Mouse (Mus musculus): ENCODE results near the gene Gm28047. TPM values are rescaled to one million over a fixed set of nuclear protein-coding genes. Genes with fewer than 3 reads are reported as not detected.
A peak's percentile ranks its signal among the peaks of the same experiment; 100 is the strongest.

Gene Gm28047
- total RNA-seq, 2 experiments from 2014 or later = 0.57 to 1.8 TPM

DNA sequence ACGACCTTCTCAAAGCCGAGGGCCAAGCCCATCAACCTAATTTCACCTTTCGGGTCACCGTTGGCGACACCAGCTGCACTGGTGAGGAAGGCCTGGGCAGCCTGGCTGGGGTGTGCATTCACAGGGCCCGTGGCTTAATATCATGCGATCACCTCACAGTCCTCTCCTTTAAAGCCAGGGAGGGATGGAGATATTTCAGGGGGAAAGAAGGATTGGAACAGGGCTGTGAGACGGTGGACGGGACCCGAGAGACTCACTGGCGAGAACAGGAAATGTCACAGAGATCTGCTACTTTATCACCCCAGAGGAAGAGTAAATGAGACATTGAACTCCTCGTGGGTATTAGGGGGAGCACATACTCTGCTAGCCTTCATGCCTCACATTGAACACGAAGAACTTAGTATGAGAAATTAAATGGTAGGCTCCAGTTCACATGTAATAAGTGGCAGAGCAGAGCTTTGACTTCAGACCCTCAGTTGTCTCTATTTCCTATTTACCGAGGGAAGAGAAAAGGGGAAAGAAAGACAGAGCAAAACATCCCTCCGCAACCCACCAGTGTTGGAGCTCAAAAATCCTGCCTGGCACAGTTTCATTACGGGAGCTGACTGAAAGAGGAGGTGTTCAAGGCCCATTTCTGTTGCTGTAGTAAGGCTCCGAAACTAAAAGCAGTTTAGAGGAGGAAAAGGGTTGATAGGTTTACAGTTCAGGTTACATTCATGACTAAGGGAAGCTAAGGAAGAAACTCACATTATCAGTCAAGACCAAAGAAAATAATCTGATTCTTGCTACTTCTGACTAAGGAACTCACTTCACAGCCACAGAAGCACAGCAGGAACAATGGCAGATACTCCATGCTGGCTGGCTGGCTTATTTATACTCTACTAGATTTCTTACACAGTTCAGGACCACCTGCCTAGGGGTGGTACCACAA is 105.4 kb downstream of the Gm28047 start:
- intact Hi-C loops (cut with DNase I) = no loop called here
- DNase-seq (ENCODE audit: low spot score in 2 of 2) = no peak

DNA sequence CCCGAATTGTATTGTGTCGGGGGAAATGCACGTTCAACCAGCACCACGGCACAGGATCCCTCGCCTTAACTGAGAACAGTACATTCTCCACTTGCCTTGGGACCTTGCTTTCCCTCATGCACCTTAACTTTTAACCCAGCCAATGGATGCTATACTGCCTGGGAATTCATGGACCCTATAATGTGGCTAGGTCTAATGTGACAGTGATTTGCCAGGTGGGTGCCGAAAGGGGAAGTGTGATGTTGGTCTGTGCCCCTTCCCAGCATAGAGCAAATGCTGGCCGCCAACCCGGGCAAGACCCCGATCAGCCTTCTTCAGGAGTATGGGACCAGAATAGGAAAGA is 106.0 kb downstream of the Gm28047 start:
- intact Hi-C loops (cut with DNase I) = loop anchor here (1.0 kb wide), 2 partner anchors 48 to 152 kb away; no protein-coding TSS in a partner anchor
- DNase-seq (ENCODE audit: low spot score in 2 of 2) = no peak

DNA sequence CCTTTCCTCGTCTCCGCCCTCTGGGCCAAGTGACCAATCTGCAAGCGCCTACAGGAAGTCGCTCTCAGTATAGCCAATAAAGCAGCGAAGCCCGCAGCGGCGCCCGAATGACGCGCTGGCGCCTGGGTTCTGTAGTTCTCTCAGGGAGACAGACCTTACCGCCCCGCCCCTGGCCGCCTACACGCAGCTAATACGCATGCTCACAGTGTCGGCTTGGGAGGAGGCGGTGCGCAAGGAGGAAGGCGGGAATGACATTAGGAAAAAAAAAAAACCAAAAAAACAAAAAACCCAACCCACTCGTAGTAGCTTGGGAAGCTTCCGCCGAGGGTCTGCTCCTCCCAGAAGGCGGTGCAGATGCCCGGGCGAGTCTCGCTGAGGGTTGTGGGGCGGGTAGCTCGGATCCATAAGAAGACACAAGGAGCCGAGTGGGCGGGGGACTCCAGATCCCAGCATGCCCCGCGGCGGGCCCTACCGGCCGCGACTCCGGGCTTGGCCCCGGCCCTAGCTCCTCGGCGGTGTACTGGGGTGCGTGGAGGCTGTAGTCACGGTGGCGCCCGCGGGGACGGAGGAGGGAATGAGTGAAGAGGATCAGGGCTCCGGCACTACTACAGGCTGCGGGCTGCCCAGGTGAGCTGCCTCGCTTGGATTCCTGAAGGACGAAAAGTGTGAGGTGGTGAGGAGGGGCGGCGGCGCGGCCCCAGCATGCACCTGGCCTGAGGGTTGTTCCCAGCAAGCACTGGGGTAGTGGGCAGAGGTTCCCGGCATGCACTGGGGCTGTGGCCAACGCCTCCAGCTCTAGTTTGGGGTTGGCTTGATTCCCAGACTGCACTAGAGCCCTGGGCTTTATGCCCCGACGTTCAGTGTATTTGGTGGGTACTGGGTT is 106.7 kb downstream of the Gm28047 start, which contains the start of gene Tarbp2:
Gene Tarbp2 (plus strand): TSS at position 217 of the 883 bp plus-strand sequence.
- peak; percentile 100 for DNase-seq (ENCODE audit: low spot score in 2 of 2)
- intact Hi-C loops (cut with DNase I) = loop anchor here (1.0 kb wide), 2 partner anchors 47 to 153 kb away; no protein-coding TSS in a partner anchor

DNA sequence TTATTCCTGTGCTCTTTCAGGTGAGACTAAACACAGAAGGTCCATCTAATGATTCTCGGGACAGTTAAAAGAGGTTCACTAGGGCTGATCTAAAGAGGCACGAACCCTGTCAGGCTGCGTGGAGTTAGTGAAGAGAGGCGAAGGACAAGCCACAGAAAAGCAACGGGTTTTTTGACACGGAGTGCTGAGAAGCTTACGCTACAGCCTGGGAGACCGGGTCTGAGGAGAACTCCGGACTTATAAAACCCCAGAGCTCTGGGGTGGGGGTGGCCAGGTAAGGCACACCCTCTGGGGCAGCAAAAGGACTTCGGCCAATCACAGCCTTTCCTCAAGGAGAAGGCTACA is 107.3 kb downstream of the Gm28047 start:
- no peak for DNase-seq (ENCODE audit: low spot score in 2 of 2)
- intact Hi-C loops (cut with DNase I) = no loop called here

DNA sequence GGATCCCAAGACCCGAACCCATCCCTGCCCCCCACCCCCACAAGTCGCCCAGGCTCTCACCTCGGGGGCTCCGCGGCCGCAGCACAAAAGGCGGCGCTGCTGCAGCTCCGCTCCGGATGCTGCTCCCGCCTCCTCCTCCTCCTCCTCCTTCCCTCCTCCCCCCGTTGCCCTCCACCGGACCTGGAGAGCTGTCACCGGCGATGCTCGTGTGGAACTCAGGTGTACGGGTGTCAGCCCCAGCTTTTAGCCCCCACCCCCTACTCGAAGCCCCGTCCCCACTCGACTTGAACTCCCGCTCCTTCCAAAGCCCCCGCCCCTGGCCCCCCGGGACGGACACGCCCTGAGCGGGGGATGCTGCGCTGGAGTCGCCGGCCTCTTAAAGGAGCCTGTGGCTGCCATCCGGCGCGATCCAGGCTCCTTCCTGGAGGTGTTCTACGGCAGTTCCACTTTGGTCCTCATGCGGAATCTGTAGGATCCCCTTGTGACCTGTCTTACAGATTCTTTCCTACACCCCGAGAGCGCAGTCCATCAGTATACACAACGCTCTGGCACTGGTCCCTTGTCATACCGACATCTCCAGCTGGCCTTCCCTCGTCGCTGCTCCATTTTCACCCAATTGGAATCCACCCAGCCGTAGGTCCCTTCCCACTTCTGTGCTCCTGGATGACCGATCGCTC is 108.0 kb downstream of the Gm28047 start, which contains the start of gene Map3k12:
Gene Map3k12 (minus strand): TSS at position 337 of the 677 bp plus-strand sequence.
- intact Hi-C loops (cut with DNase I) = no loop called here
- DNase-seq (ENCODE audit: low spot score in 2 of 2) = peak; percentile 83 to 84

DNA sequence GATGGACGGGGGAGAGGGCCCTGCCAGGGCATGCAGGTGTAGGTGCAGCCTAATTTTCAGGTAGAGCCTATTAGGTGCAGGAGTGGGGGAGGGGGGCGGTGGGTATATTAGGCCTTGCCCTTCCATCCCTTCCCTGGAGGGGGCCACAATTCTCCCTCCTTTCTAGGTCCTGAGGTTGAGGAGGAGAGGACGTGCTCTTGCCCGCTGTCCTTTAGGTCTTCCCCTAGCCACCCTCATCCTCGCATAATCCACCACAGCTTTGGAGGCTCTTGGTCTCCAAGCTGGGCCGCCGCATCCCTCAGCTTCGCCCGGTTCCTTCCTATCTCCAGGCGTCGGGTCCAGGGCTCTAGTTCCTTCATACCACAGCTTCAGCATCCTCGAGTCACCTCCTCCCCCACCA is 108.6 kb downstream of the Gm28047 start:
- no peak for DNase-seq (ENCODE audit: low spot score in 2 of 2)
- intact Hi-C loops (cut with DNase I) = no loop called here

DNA sequence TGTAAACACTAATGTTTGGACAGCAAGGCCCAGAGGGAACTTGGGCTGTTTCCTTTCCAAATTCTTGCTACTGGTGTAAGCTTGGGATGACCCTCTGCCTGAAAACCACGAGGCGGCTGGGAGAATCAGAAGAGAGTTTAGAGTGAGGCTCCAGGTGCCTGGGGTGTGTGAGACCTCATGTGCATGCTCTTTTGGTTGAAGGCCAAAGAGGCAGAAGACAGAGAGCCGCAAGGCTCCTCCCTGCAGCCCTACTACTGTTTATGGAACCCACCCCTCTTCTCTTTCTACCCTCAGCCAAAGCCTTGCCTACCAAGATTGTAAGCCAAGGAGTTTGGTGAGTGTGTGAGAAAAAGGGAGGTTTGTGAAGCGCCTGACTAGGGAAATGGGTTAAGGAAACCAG is 109.1 kb downstream of the Gm28047 start:
- intact Hi-C loops (cut with DNase I) = no loop called here

DNA sequence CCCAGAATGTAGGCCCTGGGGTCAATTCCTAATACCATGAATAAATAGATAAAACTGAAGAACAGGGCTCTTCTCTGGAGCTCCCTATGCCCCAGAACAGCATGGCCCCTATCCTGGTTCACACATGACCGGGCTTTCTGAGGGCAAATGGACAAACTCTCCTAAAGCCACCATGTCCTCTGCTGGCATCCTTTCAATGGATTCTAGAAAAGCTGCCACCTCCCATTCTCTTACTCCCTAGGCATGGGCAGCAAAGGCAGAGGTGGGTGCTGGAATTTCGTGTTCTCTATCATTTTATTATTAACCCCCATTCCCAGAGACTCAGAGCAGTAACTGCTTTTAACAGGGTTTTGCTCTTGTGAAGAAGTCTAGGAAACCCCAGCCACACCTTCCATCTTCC is 109.6 kb downstream of the Gm28047 start:
- intact Hi-C loops (cut with DNase I) = no loop called here
- no peak for DNase-seq (ENCODE audit: low spot score in 2 of 2)

More for the DNA sequence above, 109.1 kb downstream of the Gm28047 start:
- DNase-seq (ENCODE audit: low spot score in 2 of 2) = no peak

DNA sequence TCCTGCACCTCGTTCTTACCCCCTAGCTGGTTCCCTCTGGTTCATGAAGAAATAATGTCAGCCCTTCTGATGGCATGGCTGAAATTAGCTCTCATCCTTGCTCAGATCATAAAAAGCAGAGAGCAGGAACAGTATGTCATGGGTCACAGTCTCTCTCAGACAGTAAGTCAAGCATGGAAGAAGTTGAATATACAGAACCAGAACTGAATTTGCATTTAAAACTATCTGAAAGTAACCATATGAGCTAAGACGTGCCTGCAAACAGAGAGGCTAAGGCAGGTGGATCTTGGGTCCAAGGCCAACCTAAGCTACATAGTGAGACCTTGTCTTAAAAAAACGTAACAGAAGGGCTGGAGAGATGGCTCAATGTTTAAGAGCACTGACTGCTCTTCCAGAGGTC is 111.9 kb downstream of the Gm28047 start:
- DNase-seq (ENCODE audit: low spot score in 2 of 2) = no peak
- intact Hi-C loops (cut with DNase I) = no loop called here

DNA sequence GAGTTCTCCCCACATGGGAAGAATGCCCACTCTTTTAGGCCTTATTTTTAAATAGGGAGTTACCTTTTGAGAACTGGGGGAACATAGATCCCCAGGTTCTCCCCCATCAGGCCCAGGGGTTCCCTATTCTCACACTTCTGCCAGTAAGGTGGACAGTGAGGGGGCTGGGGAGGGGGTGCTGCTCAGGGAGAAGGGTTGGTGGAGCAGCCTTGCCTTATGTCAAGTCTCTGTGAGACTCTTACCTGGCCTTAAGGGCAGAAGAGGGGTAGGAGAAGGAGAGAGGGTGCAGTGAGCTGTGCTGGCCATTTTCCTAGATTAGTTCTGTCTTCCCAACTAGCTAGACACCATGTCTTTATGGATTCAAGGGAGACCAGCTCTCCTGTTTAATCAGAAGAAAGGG is 112.4 kb downstream of the Gm28047 start:
- DNase-seq (ENCODE audit: low spot score in 2 of 2) = no peak
- intact Hi-C loops (cut with DNase I) = no loop called here

DNA sequence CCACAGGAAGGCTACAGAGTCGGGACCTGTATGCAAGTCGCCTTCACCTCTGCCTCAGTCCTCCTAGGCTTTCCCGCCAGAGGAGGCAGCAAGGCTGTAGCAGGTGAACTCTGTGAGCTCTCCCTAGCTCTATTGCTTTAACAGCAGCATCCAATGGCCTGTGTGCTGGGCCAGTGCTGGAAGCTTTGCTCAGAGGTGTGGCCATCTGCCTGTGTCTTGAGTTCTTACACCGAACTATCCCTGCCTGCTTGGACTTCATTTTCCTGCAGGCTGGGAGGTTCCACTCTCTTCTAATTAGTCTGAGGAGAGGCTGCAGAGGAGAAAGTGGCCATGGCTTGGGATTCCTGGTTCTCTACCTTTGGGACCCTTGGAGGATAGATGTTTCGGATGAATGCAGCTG is 112.9 kb downstream of the Gm28047 start:
- no peak for DNase-seq (ENCODE audit: low spot score in 2 of 2)
- intact Hi-C loops (cut with DNase I) = no loop called here

DNA sequence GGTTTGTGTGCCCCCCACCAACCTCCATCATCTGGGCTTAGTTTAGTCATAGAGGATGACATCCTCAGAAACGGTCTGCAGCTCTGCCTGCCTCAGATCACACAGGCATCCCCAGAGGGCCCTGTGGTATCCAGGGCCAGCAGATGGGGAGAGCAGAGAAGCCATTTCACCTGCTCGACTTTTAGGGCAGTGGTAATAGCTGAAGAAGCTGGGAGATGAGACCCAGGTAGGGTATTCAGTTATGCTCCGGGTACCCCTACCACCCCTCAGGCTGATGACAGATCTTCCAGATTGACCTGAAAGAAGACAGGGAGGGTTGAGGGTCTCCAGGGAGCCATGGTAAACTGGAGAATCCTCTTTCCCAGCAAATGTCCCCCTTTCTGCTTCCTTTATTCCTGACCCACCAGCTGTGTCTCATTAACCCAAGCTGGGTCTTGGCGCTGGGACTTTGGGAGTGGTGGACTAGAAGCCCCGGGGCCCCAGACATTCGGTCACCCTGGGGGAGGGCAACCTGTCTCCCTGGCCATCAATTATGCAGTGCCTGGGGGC is 113.5 kb downstream of the Gm28047 start:
- intact Hi-C loops (cut with DNase I) = no loop called here
- no peak for DNase-seq (ENCODE audit: low spot score in 2 of 2)

DNA sequence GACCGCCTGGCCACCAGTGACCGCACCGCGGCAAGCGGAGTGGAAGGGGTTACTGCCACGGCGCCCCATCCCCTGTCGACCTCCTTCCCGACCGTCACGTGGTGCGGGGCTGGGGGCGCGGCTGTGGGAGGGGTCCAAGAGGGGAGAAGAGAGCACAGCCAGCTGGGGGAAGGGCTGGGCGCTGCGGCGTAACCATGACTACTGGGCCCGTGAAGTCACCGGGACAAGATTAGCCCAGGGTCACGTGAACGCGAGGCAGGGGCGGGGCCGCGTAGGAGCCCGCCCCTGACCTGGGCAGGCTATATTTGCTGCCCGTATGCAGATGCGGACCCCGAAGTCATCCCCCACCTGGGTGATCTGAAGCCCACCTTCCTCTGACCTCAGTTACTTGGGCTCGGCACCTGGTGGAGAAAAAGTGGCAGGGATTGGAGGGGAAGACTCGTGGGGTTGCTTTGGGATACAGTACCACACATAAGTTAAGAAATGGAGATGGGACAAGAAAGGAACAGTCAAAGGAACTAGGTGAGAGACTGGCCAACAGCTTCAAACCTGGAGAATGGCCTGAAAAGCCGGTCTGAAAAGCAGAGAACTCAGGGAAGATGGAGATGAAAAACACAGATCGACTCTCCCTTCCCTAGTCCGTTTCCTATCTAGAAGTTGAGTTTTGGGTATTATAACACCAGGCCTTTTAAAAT is 114.1 kb downstream of the Gm28047 start:
- intact Hi-C loops (cut with DNase I) = no loop called here
- peak; percentile 86 to 88 for DNase-seq (ENCODE audit: low spot score in 2 of 2)

DNA sequence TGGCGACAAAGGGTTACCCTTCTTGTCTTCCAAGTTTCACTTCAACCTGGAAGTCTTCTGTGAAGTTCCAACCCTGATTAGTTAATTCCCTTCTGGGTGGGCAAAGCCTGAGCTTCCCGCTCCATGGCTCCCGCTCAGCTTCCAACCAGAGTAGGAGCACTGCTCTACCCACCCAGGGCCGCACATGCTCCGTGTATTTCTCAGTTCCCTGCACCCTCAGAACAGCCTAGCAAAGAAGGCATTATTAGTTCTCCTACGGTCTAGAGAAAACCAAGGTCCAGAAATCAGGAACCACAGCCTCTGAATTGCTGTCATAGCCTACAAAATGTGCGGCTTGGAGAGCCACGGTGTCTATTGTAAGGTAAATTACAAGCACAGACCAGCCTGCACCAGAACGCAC is 114.8 kb downstream of the Gm28047 start:
- intact Hi-C loops (cut with DNase I) = no loop called here
- peak; percentile 55 to 57 for DNase-seq (ENCODE audit: low spot score in 2 of 2)

DNA sequence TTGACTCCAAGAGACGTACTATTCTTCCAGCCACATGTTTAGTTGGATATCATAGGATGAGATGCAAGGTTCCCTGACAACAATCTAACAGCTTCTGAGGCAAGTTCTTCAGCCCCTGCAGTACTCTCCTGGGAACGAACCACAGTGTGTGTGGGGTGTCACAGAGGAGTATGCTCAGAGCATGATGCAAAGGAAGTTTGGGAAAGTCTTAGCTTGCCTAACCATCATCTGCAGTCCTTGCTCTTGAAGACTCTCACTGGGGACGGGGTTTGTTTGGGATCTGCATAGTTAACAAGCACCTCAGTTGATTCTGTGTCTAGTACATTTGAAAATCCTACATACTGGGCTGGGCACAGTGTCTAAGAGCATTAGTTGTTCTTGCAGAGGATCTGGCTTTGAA is 116.5 kb downstream of the Gm28047 start:
- intact Hi-C loops (cut with DNase I) = no loop called here
- DNase-seq (ENCODE audit: low spot score in 2 of 2) = no peak

DNA sequence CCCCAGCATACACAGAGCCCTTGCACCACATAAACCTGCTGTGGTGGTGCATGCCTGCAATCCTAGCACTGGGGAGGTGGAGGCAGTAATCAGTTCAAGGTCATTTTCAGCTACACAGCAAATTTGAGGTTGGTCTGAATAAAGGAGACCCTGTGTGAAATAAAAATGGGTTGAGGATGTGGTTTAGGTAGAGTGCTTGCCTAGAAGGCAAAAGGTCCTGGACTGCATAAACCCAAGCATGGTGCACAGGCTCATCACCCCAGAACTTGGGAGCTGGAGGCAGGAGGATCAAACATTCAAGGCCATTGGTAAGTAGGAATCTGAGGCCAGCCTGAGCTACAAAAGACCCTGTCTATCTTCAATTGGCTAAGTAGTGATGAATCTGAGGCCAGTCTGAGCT is 117.3 kb downstream of the Gm28047 start:
- intact Hi-C loops (cut with DNase I) = no loop called here
- DNase-seq (ENCODE audit: low spot score in 2 of 2) = no peak

DNA sequence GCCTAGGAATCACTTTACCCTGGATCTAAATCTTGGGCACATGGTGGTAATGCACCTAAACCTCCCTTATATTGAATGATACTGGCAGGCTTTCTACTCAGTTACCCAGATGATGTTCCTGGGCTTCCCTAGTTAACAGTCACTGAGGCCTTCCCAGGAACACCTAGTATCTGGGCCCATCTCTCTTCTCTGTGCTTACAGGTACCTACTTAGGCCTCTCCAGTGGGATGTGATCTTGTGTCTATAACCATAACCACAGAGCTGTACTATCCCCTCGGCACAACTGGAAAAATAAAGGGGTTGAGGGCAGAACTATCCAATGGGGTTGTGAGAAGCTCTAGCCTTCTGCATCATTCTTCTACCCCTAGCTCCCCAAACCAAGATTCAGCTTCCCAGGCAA is 118.0 kb downstream of the Gm28047 start:
- intact Hi-C loops (cut with DNase I) = no loop called here
- DNase-seq (ENCODE audit: low spot score in 2 of 2) = no peak

DNA sequence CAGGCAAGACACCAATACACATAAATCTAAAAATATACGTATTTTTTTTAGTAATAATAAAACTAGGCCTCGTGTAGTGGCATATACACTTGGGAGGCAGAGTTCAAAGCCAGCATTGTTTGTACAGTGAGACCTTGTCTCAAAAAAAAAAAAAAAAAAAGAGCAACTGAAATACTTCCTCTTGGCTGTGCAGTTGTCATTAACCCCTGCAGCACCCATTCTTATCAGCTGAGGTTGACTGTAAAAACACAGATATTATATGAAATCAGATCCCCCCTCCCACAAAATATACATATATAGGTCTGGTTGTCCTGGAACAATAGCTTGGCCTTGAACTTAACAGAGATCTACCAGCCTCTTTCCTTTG is 118.4 kb downstream of the Gm28047 start:
- no peak for DNase-seq (ENCODE audit: low spot score in 2 of 2)
- intact Hi-C loops (cut with DNase I) = no loop called here

DNA sequence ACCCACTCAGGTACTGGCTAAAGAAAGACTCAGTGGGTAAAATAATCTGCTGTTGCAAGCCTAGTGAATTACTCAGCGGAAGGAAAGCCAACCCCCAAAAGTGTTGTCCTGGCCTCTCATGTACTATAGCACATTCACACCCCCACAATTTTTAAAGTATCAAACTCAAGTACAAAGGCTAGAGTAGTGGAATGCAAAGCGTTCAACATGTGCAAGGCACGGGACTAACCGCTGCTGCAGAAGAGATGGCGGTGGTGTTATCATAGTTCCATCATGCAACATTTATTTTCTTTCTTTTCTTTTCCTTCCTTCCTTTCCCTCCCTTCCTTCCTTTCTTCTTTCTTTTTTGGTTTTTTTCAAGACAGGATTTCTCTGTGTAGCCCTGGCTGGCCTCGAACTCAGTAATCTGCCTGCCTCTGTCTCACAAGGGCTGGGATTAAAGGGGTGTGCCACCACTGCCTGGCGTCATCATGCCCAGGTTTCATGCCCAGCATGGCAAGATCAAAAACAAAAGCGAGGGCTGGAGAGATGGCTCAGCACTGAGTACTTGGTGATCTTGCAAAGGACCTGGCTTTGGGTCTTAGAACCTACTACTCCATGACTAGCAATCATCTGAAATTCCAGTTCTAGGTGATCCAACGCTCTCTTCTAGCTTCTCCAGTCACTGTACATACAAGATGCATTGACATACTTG is 119.0 kb downstream of the Gm28047 start:
- no peak for DNase-seq (ENCODE audit: low spot score in 2 of 2)
- intact Hi-C loops (cut with DNase I) = no loop called here

All from left cerebral cortex, postnatal 25 days (tissue).